Mouse (Mus musculus): ENCODE data around the gene Hgf.

GRCm38 (mm10) chr5:16601463-16601862, 48.2 kb downstream of the Hgf start:
- TF ChIP-seq GATA1 (IDR thresholded peaks at IDR 0.05; ENCODE audit: low read length) (no peak), TAL1 (IDR thresholded peaks at IDR 0.05; ENCODE audit: low read length) (no peak)

All from erythroblast, embryonic 14.5 days (primary cell).